Mouse (Mus musculus): ENCODE measurements at regions not wholly inside any gene's neighbourhood (a gene's known extent, or its start where the extent isn't known, plus 50 kb on each side); places are given as distances from the start of the nearest gene placed in this dataset.

GRCm38 (mm10) chr13:57316211-57317005, 420.6 kb upstream of the Trpc7 start:
- no peak for ATAC-seq (ENCODE audit: low FRiP score, low read depth)
- no peaks in the 10 kb centered on the region for H3K27me3 ChIP-seq
- peaks cover 13% of the 10 kb centered on the region; the same call in 1 of the 2 replicates for H3K4me1 ChIP-seq (replicated peaks)
- H3K9ac ChIP-seq = no peak overlapping the region
- WGBS = 17% methylated on average over 11 of the region's 11 CpGs
- H3K36me3 ChIP-seq = no peaks in the 10 kb centered on the region
- no peak overlapping the region for H3K4me3 ChIP-seq
- H3K4me2 ChIP-seq = no peak overlapping the region
- no peak overlapping the region for H3K27ac ChIP-seq (replicated peaks)
- H3K9me3 ChIP-seq = no peaks in the 10 kb centered on the region

GRCm38 (mm10) chr13:57314512-57314911, 418.7 kb upstream of the Trpc7 start:
- WGBS = 43% methylated on average over 9 of the region's 9 CpGs

GRCm38 (mm10) chr13:57313731-57314130, 417.9 kb upstream of the Trpc7 start:
- H3K27me3 ChIP-seq = no peaks in the 10 kb centered on the region
- 63% methylated on average over 2 of the region's 2 CpGs for WGBS
- no peak overlapping the region for H3K27ac ChIP-seq (replicated peaks)
- no peak overlapping the region for H3K4me2 ChIP-seq
- H3K4me1 ChIP-seq (replicated peaks) = peaks cover 13% of the 10 kb centered on the region; the same call in 1 of the 2 replicates
- no peaks in the 10 kb centered on the region for H3K36me3 ChIP-seq
- H3K9me3 ChIP-seq = no peaks in the 10 kb centered on the region
- ATAC-seq (ENCODE audit: low FRiP score, low read depth) = no peak
- no peak overlapping the region for H3K9ac ChIP-seq
- H3K4me3 ChIP-seq = no peak overlapping the region

More at GRCm38 (mm10) chr13:57314512-57314911, 418.7 kb upstream of the Trpc7 start:
- Histone ChIP-seq H3K36me3 (no peaks in the 10 kb centered on the region), H3K4me2 (no peak overlapping the region), H3K4me3 (no peak overlapping the region), H3K9me3 (no peaks in the 10 kb centered on the region), H3K9ac (no peak overlapping the region), H3K27me3 (no peaks in the 10 kb centered on the region), H3K27ac (replicated peaks) (no peak overlapping the region), H3K4me1 (replicated peaks) (peaks cover 13% of the 10 kb centered on the region; the same call in 1 of the 2 replicates)
- no peak for ATAC-seq (ENCODE audit: low FRiP score, low read depth)

GRCm38 (mm10) chr13:57311235-57311634, 415.4 kb upstream of the Trpc7 start:
- no peak for ATAC-seq (ENCODE audit: low FRiP score, low read depth)
- Histone ChIP-seq H3K36me3 (no peaks in the 10 kb centered on the region), H3K27ac (replicated peaks) (no peak overlapping the region), H3K4me2 (no peak overlapping the region), H3K27me3 (no peaks in the 10 kb centered on the region), H3K4me1 (replicated peaks) (peaks cover 23% of the 10 kb centered on the region), H3K4me3 (no peak overlapping the region), H3K9ac (no peak overlapping the region), H3K9me3 (no peaks in the 10 kb centered on the region)
- 52% methylated on average over 2 of the region's 2 CpGs for WGBS

- Histone ChIP-seq H3K36me3 (no peaks in the 10 kb centered on the region), H3K4me3 (no peak overlapping the region), H3K9ac (no peak overlapping the region), H3K27me3 (no peaks in the 10 kb centered on the region), H3K27ac (replicated peaks) (no peak overlapping the region), H3K4me2 (no peak overlapping the region), H3K9me3 (no peaks in the 10 kb centered on the region), H3K4me1 (replicated peaks) (peaks cover 15% of the 10 kb centered on the region; the same call in 1 of the 2 replicates)
- no peak for ATAC-seq (ENCODE audit: low FRiP score, low read depth)
- WGBS = 87% methylated on average over 4 of the region's 4 CpGs
Measured at GRCm38 (mm10) chr13:57309618-57310017, 413.8 kb upstream of the Trpc7 start.

- WGBS = 26% methylated on average over 20 of the region's 20 CpGs
Measured at GRCm38 (mm10) chr13:57307971-57308903, 412.4 kb upstream of the Trpc7 start.

GRCm38 (mm10) chr13:57305586-57305985, 409.8 kb upstream of the Trpc7 start:
- Histone ChIP-seq H3K36me3 (no peaks in the 10 kb centered on the region), H3K4me1 (replicated peaks) (peaks cover 11% of the 10 kb centered on the region; the same call in 1 of the 2 replicates), H3K4me2 (no peak overlapping the region), H3K4me3 (no peak overlapping the region), H3K27me3 (no peaks in the 10 kb centered on the region), H3K9ac (no peak overlapping the region), H3K9me3 (no peaks in the 10 kb centered on the region), H3K27ac (replicated peaks) (no peak overlapping the region)
- WGBS = 92% methylated on average over 7 of the region's 7 CpGs
- ATAC-seq (ENCODE audit: low FRiP score, low read depth) = no peak

More at GRCm38 (mm10) chr13:57307971-57308903, 412.4 kb upstream of the Trpc7 start:
- H3K4me3 ChIP-seq = no peak overlapping the region
- no peaks in the 10 kb centered on the region for H3K27me3 ChIP-seq
- ATAC-seq (ENCODE audit: low FRiP score, low read depth) = no peak
- H3K4me2 ChIP-seq = no peak overlapping the region
- no peaks in the 10 kb centered on the region for H3K9me3 ChIP-seq
- H3K4me1 ChIP-seq (replicated peaks) = peaks cover 11% of the 10 kb centered on the region; the same call in 1 of the 2 replicates
- no peak overlapping the region for H3K27ac ChIP-seq (replicated peaks)
- no peaks in the 10 kb centered on the region for H3K36me3 ChIP-seq
- H3K9ac ChIP-seq = no peak overlapping the region

- Histone ChIP-seq H3K4me2 (no peak overlapping the region), H3K9me3 (no peaks in the 10 kb centered on the region), H3K4me1 (replicated peaks) (peaks cover 11% of the 10 kb centered on the region; the same call in 1 of the 2 replicates), H3K9ac (no peak overlapping the region), H3K36me3 (no peaks in the 10 kb centered on the region), H3K27ac (replicated peaks) (no peak overlapping the region), H3K4me3 (no peak overlapping the region), H3K27me3 (no peaks in the 10 kb centered on the region)
- ATAC-seq (ENCODE audit: low FRiP score, low read depth) = no peak
- 84% methylated on average over 2 of the region's 2 CpGs for WGBS
Measured at GRCm38 (mm10) chr13:57303805-57304204, 408.0 kb upstream of the Trpc7 start.

GRCm38 (mm10) chr13:57291737-57292490, 396.1 kb upstream of the Trpc7 start:
- H3K4me1 ChIP-seq (replicated peaks) = no peaks in the 10 kb centered on the region
- H3K27me3 ChIP-seq = no peaks in the 10 kb centered on the region
- H3K9ac ChIP-seq = no peak overlapping the region
- H3K9me3 ChIP-seq = no peaks in the 10 kb centered on the region
- ATAC-seq (ENCODE audit: low FRiP score, low read depth) = no peak
- H3K4me3 ChIP-seq = no peak overlapping the region
- H3K27ac ChIP-seq (replicated peaks) = no peak overlapping the region
- WGBS = 72% methylated on average over 9 of the region's 9 CpGs
- H3K4me2 ChIP-seq = no peak overlapping the region
- H3K36me3 ChIP-seq = no peaks in the 10 kb centered on the region

- Histone ChIP-seq H3K9me3 (no peaks in the 10 kb centered on the region), H3K27ac (replicated peaks) (no peak overlapping the region), H3K27me3 (no peaks in the 10 kb centered on the region), H3K4me3 (no peak overlapping the region), H3K4me1 (replicated peaks) (peaks cover 8% of the 10 kb centered on the region), H3K4me2 (no peak overlapping the region), H3K36me3 (no peaks in the 10 kb centered on the region), H3K9ac (no peak overlapping the region)
- ATAC-seq (ENCODE audit: low FRiP score, low read depth) = no peak
- WGBS = 98% methylated on average over 2 of the region's 2 CpGs
Measured at GRCm38 (mm10) chr13:57286168-57286567, 390.4 kb upstream of the Trpc7 start.

GRCm38 (mm10) chr13:57282816-57283215, 387.0 kb upstream of the Trpc7 start:
- Histone ChIP-seq H3K27me3 (no peaks in the 10 kb centered on the region), H3K4me2 (no peak overlapping the region), H3K27ac (replicated peaks) (no peak overlapping the region), H3K9ac (no peak overlapping the region), H3K9me3 (no peaks in the 10 kb centered on the region), H3K36me3 (no peaks in the 10 kb centered on the region), H3K4me1 (replicated peaks) (peaks cover 8% of the 10 kb centered on the region), H3K4me3 (no peak overlapping the region)
- 75% methylated on average over 8 of the region's 8 CpGs for WGBS
- no peak for ATAC-seq (ENCODE audit: low FRiP score, low read depth)

Measured in hindbrain, embryonic 15.5 days (tissue).